Comparison of ENCODE assay signal across 8 mouse cellular contexts in genomic region chr9:58489133-58489864, GRCm38 (mm10). TPM values are rescaled to one million over a fixed set of nuclear protein-coding genes. Genes with fewer than 3 reads are reported as not detected.
DNase-seq lines count a peak whose midpoint lies in the region; ATAC-seq and TF ChIP-seq lines count a peak whose summit lies in the region.

No protein-coding gene starts in this region.

- TF ChIP-seq POLR2A in heart, adult 2 months (IDR thresholded peaks at IDR 0.05; ENCODE audit: insufficient read depth, low read depth, low read length): no peak
- TF ChIP-seq POLR2A in CH12.LX (IDR thresholded peaks at IDR 0.05; ENCODE audit: low read depth, low read length): no peak

- no peak overlapping the region for H3K27ac ChIP-seq in heart, adult 2 months
- H3K27ac ChIP-seq in CH12.LX (ENCODE audit: insufficient read depth, low read depth): no peak overlapping the region
- H3K27ac ChIP-seq in embryonic facial prominence, embryonic 11.5 days (replicated peaks; ENCODE audit: low read depth, low read length): no peak overlapping the region

- no peaks in the 10 kb centered on the region for H3K9me3 ChIP-seq in CH12.LX (replicated peaks; ENCODE audit: low read length)
- H3K9me3 ChIP-seq in embryonic facial prominence, embryonic 11.5 days (replicated peaks; ENCODE audit: control insufficient read depth, low read length): no peaks in the 10 kb centered on the region

- TF ChIP-seq RAD21 in CH12.LX (IDR thresholded peaks at IDR 0.05; ENCODE audit: low read depth, low read length): no peak

- in situ Hi-C loops in CH12.LX (cut with MboI; ENCODE audit: low pct_ligation_motif_present, low pct_unique_long_range_greater_than_20kb, low sequenced_read_pairs): no loop called here

- no peaks in the 10 kb centered on the region for H3K36me3 ChIP-seq in heart, adult 2 months (ENCODE audit: control insufficient read depth, insufficient read depth, low read length)
- peaks cover 0 to 11% of the 10 kb centered on the region in 2 experiments for H3K36me3 ChIP-seq in CH12.LX (replicated peaks in 1 of 2; ENCODE audit: control insufficient read depth in 1 of 2, insufficient read depth in 1 of 2, low read length in 1 of 2)
- no peaks in the 10 kb centered on the region for H3K36me3 ChIP-seq in embryonic facial prominence, embryonic 11.5 days (replicated peaks; ENCODE audit: control insufficient read depth, insufficient read depth, low read depth, low read length)

- no peak for TF ChIP-seq EP300 in heart, adult 2 months (IDR thresholded peaks at IDR 0.05; ENCODE audit: insufficient read depth, low read depth, low read length)
- TF ChIP-seq EP300 in CH12.LX (IDR thresholded peaks at IDR 0.05; ENCODE audit: low read length): no peak

- peak overlapping the region; percentile 19; the same call in 1 of the 2 replicates for H3K9ac ChIP-seq in heart, adult 2 months (ENCODE audit: low read depth, low read length)
- H3K9ac ChIP-seq in CH12.LX (ENCODE audit: insufficient read depth, low read depth): peak overlapping the region; percentile 37
- peak overlapping the region; percentile 83 for H3K9ac ChIP-seq in embryonic facial prominence, embryonic 11.5 days (replicated peaks; ENCODE audit: low read length)

- TF ChIP-seq CTCF in heart, adult 2 months (IDR thresholded peaks at IDR 0.05): no peak
- no peak for TF ChIP-seq CTCF in CH12.LX (conservative IDR thresholded peaks at IDR 0.05 in 1 of 2, IDR thresholded peaks at IDR 0.05 in 1 of 2; ENCODE audit: low read depth in 2 of 2, low read length in 2 of 2)

- no peaks in the 10 kb centered on the region for H3K79me2 ChIP-seq in heart, adult 2 months (replicated peaks; ENCODE audit: control insufficient read depth, insufficient read depth, low read length)
- no peaks in the 10 kb centered on the region for H3K79me2 ChIP-seq in CH12.LX (replicated peaks; ENCODE audit: control insufficient read depth, extremely low read depth, insufficient read depth, poor library complexity, severe bottlenecking)

- intact Hi-C loops in heart, adult 2 months (cut with DNase I): loop anchor here (5.0 kb wide), 1 partner anchor 82 kb away; no protein-coding TSS in a partner anchor

- ATAC-seq in embryonic facial prominence, embryonic 11.5 days (replicated peaks; ENCODE audit: insufficient number of reproducible peaks, low FRiP score, low TSS enrichment, low read depth): peak; percentile 47
- no peak for ATAC-seq in activated CD4-positive, CD25-positive, alpha-beta regulatory T cell, adult 4 months

- H3K4me3 ChIP-seq in heart, adult 2 months: peak overlapping the region; percentile 60
- H3K4me3 ChIP-seq in CH12.LX (replicated peaks in 1 of 3; ENCODE audit: low read depth in 2 of 3, low read length in 2 of 3, poor library complexity in 1 of 3): peak overlapping the region in 2 of 3 experiments; percentile 58 to 65
- H3K4me3 ChIP-seq in embryonic facial prominence, embryonic 11.5 days (ENCODE audit: low read depth, low read length): peak overlapping the region; percentile 67

- H3K4me2 ChIP-seq in CH12.LX (ENCODE audit: insufficient read depth, low read depth, poor library complexity, severe bottlenecking): peak overlapping the region; percentile 46
- H3K4me2 ChIP-seq in embryonic facial prominence, embryonic 11.5 days (ENCODE audit: low read depth, low read length): peak overlapping the region; percentile 99

- dilution Hi-C loops in CH12.LX (cut with MboI; ENCODE audit: extremely low pct_ligation_motif_present, extremely low pct_unique_long_range_greater_than_20kb, low sequenced_read_pairs): no loop called here

- 24% methylated on average over 13 of the region's 13 CpGs for WGBS in heart, adult 2 months
- WGBS in embryonic facial prominence, embryonic 11.5 days: 5% methylated on average over 13 of the region's 13 CpGs

- no peaks in the 10 kb centered on the region for H3K4me1 ChIP-seq in heart, adult 2 months (ENCODE audit: control insufficient read depth, insufficient read depth, low read length)
- H3K4me1 ChIP-seq in CH12.LX (ENCODE audit: control insufficient read depth in 1 of 2, insufficient read depth in 2 of 2): peaks cover 6 to 29% of the 10 kb centered on the region in 2 experiments; a peak in 3 of 4 replicates
- peaks cover 7% of the 10 kb centered on the region for H3K4me1 ChIP-seq in embryonic facial prominence, embryonic 11.5 days (ENCODE audit: control insufficient read depth, insufficient read depth, low read length)

- H3K27me3 ChIP-seq in heart, adult 2 months (ENCODE audit: control insufficient read depth, insufficient read depth, low read length): peaks cover 8% of the 10 kb centered on the region; the same call in 1 of the 2 replicates
- H3K27me3 ChIP-seq in CH12.LX (replicated peaks): peaks cover 46% of the 10 kb centered on the region
- H3K27me3 ChIP-seq in embryonic facial prominence, embryonic 11.5 days (ENCODE audit: control insufficient read depth, insufficient read depth, low read length): peaks cover 5% of the 10 kb centered on the region; the same call in 1 of the 2 replicates

- DNase-seq in heart, adult 2 months: no peak
- no peak for DNase-seq in heart, adult 18-20 months
- no peak for DNase-seq in CH12.LX (ENCODE audit: extremely low read depth)
- DNase-seq in embryonic facial prominence, embryonic 11.5 days (ENCODE audit: low spot score): peak; percentile 37
- DNase-seq in kidney, postnatal 4 days: peak; percentile 44 to 64
- DNase-seq in retina, embryonic 14.5 days (ENCODE audit: low spot score): peak; percentile 35
- DNase-seq in left cerebral cortex, adult 11 months (ENCODE audit: low spot score): no peak

TF ChIP-seq in CH12.LX, 34 proteins besides CTCF, POLR2A, EP300 and RAD21:
- TF ChIP-seq ZC3H11A (IDR thresholded peaks at IDR 0.05; ENCODE audit: low read depth, low read length) (no peak), ELF1 (IDR thresholded peaks at IDR 0.05; ENCODE audit: low read depth, low read length) (no peak), NELFE (IDR thresholded peaks at IDR 0.05; ENCODE audit: low read depth, low read length) (no peak), JUND (conservative IDR thresholded peaks at IDR 0.05; ENCODE audit: low read depth, low read length) (no peak), SIN3A (IDR thresholded peaks at IDR 0.05; ENCODE audit: low read length) (no peak), ZNF384 (IDR thresholded peaks at IDR 0.05; ENCODE audit: low read depth, low read length) (no peak), MAX (IDR thresholded peaks at IDR 0.05; ENCODE audit: low read length) (no peak), NRF1 (IDR thresholded peaks at IDR 0.05; ENCODE audit: low read depth, low read length) (no peak), BHLHE40 (IDR thresholded peaks at IDR 0.05; ENCODE audit: low read depth, low read length) (no peak), CHD2 (IDR thresholded peaks at IDR 0.05; ENCODE audit: low read length) (no peak)

RNA-seq across cellular contexts. Expression of gene Insyn1, which starts 0.9 kb away (rescaled TPM):
- 10 to 100 TPM; 23.6 to 26.1 TPM for total RNA-seq in heart, adult 2 months (2021)
- polyA plus RNA-seq in heart, adult 2 months (2012; rRNA removed): 13.4 and 17.2 TPM in 2 replicates
- 10 to 100 TPM; 28.2 to 30.7 TPM for total RNA-seq in heart, adult 18-20 months (2021)
- total RNA-seq in CH12.LX (2012; rRNA removed): 3.0 and 5.5 TPM in 2 replicates
- 1.1 and 2.4 TPM in 2 replicates for total RNA-seq in CH12.LX (2014; rRNA removed)
- 2.5 and 2.6 TPM in 2 replicates for polyA plus RNA-seq in CH12.LX (2012; ENCODE audit: insufficient read length, low read depth)
- 2.1 and 2.8 TPM in 2 replicates for polyA plus RNA-seq in embryonic facial prominence, embryonic 11.5 days (2014; fragmentation: Nextera tagmentation; extraction: Ambion mirVana)
- not detected for polyA plus RNA-seq in activated CD4-positive, CD25-positive, alpha-beta regulatory T cell, adult 4 months (2017; shearing (Covaris generic))

Comparison
In these comparisons a context has a peak if more than half of its experiments do, and no peak if none do; other contexts are left out.
1. DNase-seq: peak in embryonic facial prominence, embryonic 11.5 days (single experiment), kidney, postnatal 4 days (2 of 2) and retina, embryonic 14.5 days (single experiment); none in heart, adult 2 months (0 of 2), heart, adult 18-20 months (0 of 2), CH12.LX (single experiment) and left cerebral cortex, adult 11 months (single experiment).
2. H3K9ac ChIP-seq: peak in every context shown above with its lines; median percentile 83 in embryonic facial prominence, embryonic 11.5 days; 37 in CH12.LX; 19 in heart, adult 2 months.
3. Peak in every context shown above with its lines, with median percentiles within 50 percentile points of each other: H3K4me3 ChIP-seq.